8 mouse cellular contexts compared by ENCODE assay signal in the genomic region with DNA sequence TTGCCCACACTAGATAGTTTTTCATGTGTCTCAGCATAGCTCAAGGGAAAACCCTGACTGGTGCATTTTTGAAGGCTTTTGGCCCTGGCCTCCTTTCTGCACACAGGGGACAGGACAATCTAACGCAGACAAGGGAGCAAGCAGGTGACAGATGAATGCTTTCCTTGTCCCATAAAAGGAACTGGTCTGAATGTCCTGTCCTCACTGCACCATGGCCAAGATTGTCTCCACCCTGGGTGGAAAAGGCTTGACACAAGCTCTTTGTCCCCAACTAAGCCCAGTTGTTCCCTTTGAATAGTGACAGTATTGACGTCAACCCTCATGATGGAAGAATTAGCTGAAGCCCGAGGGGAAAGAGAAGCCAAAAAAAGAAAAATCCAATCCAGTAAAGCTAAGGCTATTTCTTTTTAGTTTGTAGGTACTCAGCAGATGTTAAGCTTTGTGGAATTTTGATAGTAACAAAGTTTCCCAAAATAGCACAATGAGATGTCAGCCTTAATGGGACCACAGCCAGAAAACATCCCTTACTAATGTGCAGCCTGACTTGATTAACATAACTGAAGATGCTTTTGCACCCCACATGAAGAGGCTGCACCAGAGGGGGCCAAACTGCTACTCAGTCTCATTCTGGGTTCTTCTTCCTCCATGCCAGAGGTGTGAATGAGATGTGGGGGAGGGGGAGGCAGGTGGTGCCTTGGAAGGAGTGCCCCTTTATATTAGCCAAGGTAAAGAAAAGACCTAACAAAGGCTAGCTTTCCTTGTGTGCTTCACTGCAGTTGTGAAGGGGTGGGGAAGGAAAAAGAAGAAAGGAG. TPM values are rescaled to one million over a fixed set of nuclear protein-coding genes. Genes with fewer than 3 reads are reported as not detected.
DNase-seq lines count a peak whose midpoint lies in the region; ATAC-seq and TF ChIP-seq lines count a peak whose summit lies in the region.

No protein-coding gene starts in this region.

- ATAC-seq in embryonic facial prominence, embryonic 14.5 days (ENCODE audit: low read depth), result no peak
- no peak for ATAC-seq in limb, embryonic 15.5 days (ENCODE audit: insufficient number of reproducible peaks, low FRiP score, low TSS enrichment, low read depth)
- no peak for ATAC-seq in megakaryocyte progenitor cell, adult 5-6 weeks (replicated peaks; ENCODE audit: poor library complexity)
- no peak for ATAC-seq in midbrain, embryonic 15.5 days (replicated peaks)

- TF ChIP-seq CTCF in cortical plate, adult 2 months (IDR thresholded peaks at IDR 0.05; ENCODE audit: extremely low read depth, insufficient read depth, low read length), result no peak
- no peak for TF ChIP-seq CTCF in left cerebral cortex, adult 2 months (IDR thresholded peaks at IDR 0.05)

- peaks cover 6% of the 10 kb centered on the region; the same call in 1 of the 2 replicates for H3K4me1 ChIP-seq in embryonic facial prominence, embryonic 14.5 days (ENCODE audit: control insufficient read depth, insufficient read depth, low read length)
- H3K4me1 ChIP-seq in embryonic facial prominence, embryonic 10.5 days, result peaks cover 13% of the 10 kb centered on the region
- 0 out of 2 replicates have a peak, but pooled peaks cover 3% of the 10 kb centered on the region for H3K4me1 ChIP-seq in limb, embryonic 15.5 days
- H3K4me1 ChIP-seq in limb, embryonic 10.5 days, result no peaks in the 10 kb centered on the region
- peaks cover 16% of the 10 kb centered on the region for H3K4me1 ChIP-seq in cortical plate, adult 2 months (ENCODE audit: control insufficient read depth, insufficient read depth, low read length)
- H3K4me1 ChIP-seq in midbrain, embryonic 15.5 days, result peaks cover 9% of the 10 kb centered on the region

- no peaks in the 10 kb centered on the region for H3K27me3 ChIP-seq in embryonic facial prominence, embryonic 14.5 days (replicated peaks; ENCODE audit: control insufficient read depth, insufficient read depth, low read length)
- no peaks in the 10 kb centered on the region for H3K27me3 ChIP-seq in embryonic facial prominence, embryonic 10.5 days (replicated peaks; ENCODE audit: low read depth, poor library complexity, severe bottlenecking)
- no peaks in the 10 kb centered on the region for H3K27me3 ChIP-seq in limb, embryonic 15.5 days
- no peaks in the 10 kb centered on the region for H3K27me3 ChIP-seq in limb, embryonic 10.5 days (ENCODE audit: low read depth, poor library complexity, severe bottlenecking)
- no peaks in the 10 kb centered on the region for H3K27me3 ChIP-seq in midbrain, embryonic 15.5 days (replicated peaks)

- DNase-seq in embryonic facial prominence, embryonic 14.5 days (ENCODE audit: low spot score), result peak; percentile 65
- no peak for DNase-seq in embryonic facial prominence, embryonic 10.5 days (ENCODE audit: low spot score)
- DNase-seq in limb, embryonic 10.5 days (ENCODE audit: low spot score), result no peak
- no peak for DNase-seq in left cerebral cortex, adult 2 months (ENCODE audit: extremely low spot score in 1 of 2, low spot score in 2 of 2)

- no peak overlapping the region for H3K27ac ChIP-seq in embryonic facial prominence, embryonic 14.5 days (replicated peaks; ENCODE audit: low read depth, low read length)
- no peak overlapping the region for H3K27ac ChIP-seq in embryonic facial prominence, embryonic 10.5 days (replicated peaks)
- H3K27ac ChIP-seq in limb, embryonic 15.5 days, result peak overlapping the region; percentile 5; the same call in 1 of the 2 replicates
- H3K27ac ChIP-seq in limb, embryonic 10.5 days, result no peak overlapping the region
- peak overlapping the region; percentile 94 for H3K27ac ChIP-seq in cortical plate, adult 2 months (ENCODE audit: insufficient read depth, low read length)
- H3K27ac ChIP-seq in left cerebral cortex, adult 2 months, result peak overlapping the region; percentile 69
- H3K27ac ChIP-seq in midbrain, embryonic 15.5 days, result no peak overlapping the region

- no peaks in the 10 kb centered on the region for H3K36me3 ChIP-seq in embryonic facial prominence, embryonic 14.5 days (ENCODE audit: control insufficient read depth, insufficient read depth, low read length)
- H3K36me3 ChIP-seq in embryonic facial prominence, embryonic 10.5 days (replicated peaks), result no peaks in the 10 kb centered on the region
- no peaks in the 10 kb centered on the region for H3K36me3 ChIP-seq in limb, embryonic 15.5 days
- no peaks in the 10 kb centered on the region for H3K36me3 ChIP-seq in limb, embryonic 10.5 days
- H3K36me3 ChIP-seq in midbrain, embryonic 15.5 days (replicated peaks), result no peaks in the 10 kb centered on the region

- H3K9ac ChIP-seq in embryonic facial prominence, embryonic 14.5 days (ENCODE audit: low read depth, low read length), result no peak overlapping the region
- no peak overlapping the region for H3K9ac ChIP-seq in limb, embryonic 15.5 days
- no peak overlapping the region for H3K9ac ChIP-seq in midbrain, embryonic 15.5 days

- WGBS in embryonic facial prominence, embryonic 14.5 days, result 22% methylated on average over 3 of the region's 3 CpGs
- 36% methylated on average over 3 of the region's 3 CpGs for WGBS in embryonic facial prominence, embryonic 10.5 days
- 58% methylated on average over 3 of the region's 3 CpGs for WGBS in limb, embryonic 15.5 days
- 75% methylated on average over 3 of the region's 3 CpGs for WGBS in limb, embryonic 10.5 days
- WGBS in midbrain, embryonic 15.5 days, result 29% methylated on average over 3 of the region's 3 CpGs

- intact Hi-C loops in left cerebral cortex, adult 2 months (cut with DNase I), result no loop called here

- no peak overlapping the region for H3K4me2 ChIP-seq in embryonic facial prominence, embryonic 14.5 days (ENCODE audit: low read depth, low read length)
- no peak overlapping the region for H3K4me2 ChIP-seq in limb, embryonic 15.5 days
- H3K4me2 ChIP-seq in midbrain, embryonic 15.5 days, result no peak overlapping the region

- H3K9me3 ChIP-seq in embryonic facial prominence, embryonic 14.5 days (ENCODE audit: control insufficient read depth, low read length), result no peaks in the 10 kb centered on the region
- H3K9me3 ChIP-seq in embryonic facial prominence, embryonic 10.5 days, result no peaks in the 10 kb centered on the region
- no peaks in the 10 kb centered on the region for H3K9me3 ChIP-seq in limb, embryonic 15.5 days
- H3K9me3 ChIP-seq in limb, embryonic 10.5 days (replicated peaks), result no peaks in the 10 kb centered on the region
- no peaks in the 10 kb centered on the region for H3K9me3 ChIP-seq in midbrain, embryonic 15.5 days

- no peak for TF ChIP-seq POLR2A in cortical plate, adult 2 months (IDR thresholded peaks at IDR 0.05; ENCODE audit: extremely low read depth, insufficient read depth, low read length)

- no peak overlapping the region for H3K4me3 ChIP-seq in embryonic facial prominence, embryonic 14.5 days (ENCODE audit: low read depth, low read length)
- no peak overlapping the region for H3K4me3 ChIP-seq in embryonic facial prominence, embryonic 10.5 days
- no peak overlapping the region for H3K4me3 ChIP-seq in limb, embryonic 15.5 days
- H3K4me3 ChIP-seq in limb, embryonic 10.5 days, result no peak overlapping the region
- H3K4me3 ChIP-seq in cortical plate, adult 2 months (ENCODE audit: insufficient read depth, low read length), result no peak overlapping the region
- H3K4me3 ChIP-seq in left cerebral cortex, adult 2 months, result no peak overlapping the region
- H3K4me3 ChIP-seq in midbrain, embryonic 15.5 days, result no peak overlapping the region

RNA-seq across cellular contexts. Expression of gene Enpp5, which starts 47.6 kb away (rescaled TPM):
- polyA plus RNA-seq in embryonic facial prominence, embryonic 14.5 days (2014; fragmentation: Nextera tagmentation; extraction: Ambion mirVana), result 11.5 and 14.6 TPM in 2 replicates
- 6.1 and 6.5 TPM in 2 replicates for polyA plus RNA-seq in embryonic facial prominence, embryonic 10.5 days (2016; fragmentation: Nextera tagmentation; extraction: Ambion mirVana)
- 17.9 and 18.3 TPM in 2 replicates for polyA plus RNA-seq in limb, embryonic 15.5 days (2015; fragmentation: Nextera tagmentation; extraction: Ambion mirVana)
- polyA plus RNA-seq in limb, embryonic 10.5 days (2016; fragmentation: Nextera tagmentation; extraction: Ambion mirVana), result 4.6 and 7.9 TPM in 2 replicates
- 204 and 216 TPM in 2 replicates for polyA plus RNA-seq in cortical plate, adult 2 months (2012; rRNA removed)
- 100 to 1,000 TPM; 175 to 187 TPM for total RNA-seq in left cerebral cortex, adult 2 months (2021)
- 5.2 and 5.6 TPM in 2 replicates for total RNA-seq in megakaryocyte progenitor cell, adult 5-6 weeks (2015)
- 9.1 and 12.2 TPM in 2 replicates for total RNA-seq in megakaryocyte progenitor cell, adult 5-6 weeks (2017)
- 112 and 121 TPM in 2 replicates for polyA plus RNA-seq in midbrain, embryonic 15.5 days (2015; fragmentation: Nextera tagmentation; extraction: Ambion mirVana)

Comparison
In these comparisons a context has a peak if more than half of its experiments do, and no peak if none do; other contexts are left out.
1. H3K27ac ChIP-seq: peak in limb, embryonic 15.5 days (single experiment), cortical plate, adult 2 months (single experiment) and left cerebral cortex, adult 2 months (single experiment); none in embryonic facial prominence, embryonic 14.5 days (single experiment), embryonic facial prominence, embryonic 10.5 days (single experiment), limb, embryonic 10.5 days (single experiment) and midbrain, embryonic 15.5 days (single experiment).